Mouse (Mus musculus) CD4-positive, CD25-positive, alpha-beta regulatory T cell, adult 4 months (primary cell): ENCODE measurements around the gene Angel2. TPM values are rescaled to one million over a fixed set of nuclear protein-coding genes. Genes with fewer than 3 reads are reported as not detected.
A peak's percentile ranks its signal among the peaks of the same experiment; 100 is the strongest.

ENCODE experiments used
- ATAC-seq: one replicate; pipeline ENCODE4 v1.8.0; 2017
- polyA plus RNA-seq, 2 experiments: library from polyadenylated mRNA; unstranded; fragments of 100-300 nt; shearing (Covaris generic); gene quantifications; one replicate each; pipeline ENCODE4 v1.2.1; 2017

Gene Angel2
- polyA plus RNA-seq, 2 experiments from 2014 or later: 53.2 to 55.8 TPM

GRCm38 (mm10) chr1:190929010-190929695, 4.2 kb downstream of the Angel2 start:
- ATAC-seq: peak; percentile 40

GRCm38 (mm10) chr1:190930181-190930580, 5.3 kb downstream of the Angel2 start:
- ATAC-seq: no peak

- no peak for ATAC-seq
Measured at GRCm38 (mm10) chr1:190939803-190940202, 14.9 kb downstream of the Angel2 start.

- peak; percentile 93 for ATAC-seq
Measured at GRCm38 (mm10) chr1:190944109-190944760, 19.3 kb downstream of the Angel2 start.

GRCm38 (mm10) chr1:190947986-190948385, 23.1 kb downstream of the Angel2 start:
- no peak for ATAC-seq

- no peak for ATAC-seq
Measured at GRCm38 (mm10) chr1:190948439-190948838, 23.5 kb downstream of the Angel2 start.

GRCm38 (mm10) chr1:190948846-190949245, 23.9 kb downstream of the Angel2 start:
- no peak for ATAC-seq

- ATAC-seq: no peak
Measured at GRCm38 (mm10) chr1:190951014-190951413, 26.1 kb downstream of the Angel2 start.

- ATAC-seq: no peak
Measured at GRCm38 (mm10) chr1:190953009-190953408, 28.1 kb downstream of the Angel2 start.

- no peak for ATAC-seq
Measured at GRCm38 (mm10) chr1:190958821-190959220, 33.9 kb downstream of the Angel2 start.

GRCm38 (mm10) chr1:190962760-190963159, 37.8 kb downstream of the Angel2 start:
- no peak for ATAC-seq

GRCm38 (mm10) chr1:190964992-190965780, 40.3 kb downstream of the Angel2 start:
- ATAC-seq: no peak

GRCm38 (mm10) chr1:190968010-190968409, 43.1 kb downstream of the Angel2 start:
- ATAC-seq: no peak

- no peak for ATAC-seq
Measured at GRCm38 (mm10) chr1:190971708-190972610, 47.0 kb downstream of the Angel2 start.

GRCm38 (mm10) chr1:190972612-190973192, 47.8 kb downstream of the Angel2 start:
- no peak for ATAC-seq

- no peak for ATAC-seq
Measured at GRCm38 (mm10) chr1:190974191-190974590, 49.3 kb downstream of the Angel2 start.

- ATAC-seq: no peak
Measured at GRCm38 (mm10) chr1:190974833-190975232, 49.9 kb downstream of the Angel2 start.

GRCm38 (mm10) chr1:190976887-190977573, 52.1 kb downstream of the Angel2 start:
- no peak for ATAC-seq

- ATAC-seq: no peak
Measured at GRCm38 (mm10) chr1:190978001-190978400, 53.1 kb downstream of the Angel2 start.

GRCm38 (mm10) chr1:190978511-190979073, 53.7 kb downstream of the Angel2 start:
- ATAC-seq: no peak

- ATAC-seq: no peak
Measured at GRCm38 (mm10) chr1:190979100-190979563, 54.2 kb downstream of the Angel2 start, which contains the start of gene Vash2. TSS of gene Vash2 (minus strand) at chr1:190979296.
